Mouse (Mus musculus) erythroblast, adult 5-6 weeks (primary cell): ENCODE data around the gene Fam155a. TPM values are rescaled to one million over a fixed set of nuclear protein-coding genes. Genes with fewer than 3 reads are reported as not detected.
"Not testable (repeated sequence)": the region's sequence is repeated elsewhere in the genome, so short reads cannot be mapped to it uniquely, and the experiment has no call there.

Experiments
- ATAC-seq: replicated peaks from 2 replicates; pipeline ENCODE4 v1.8.0; 2016; ENCODE audit warnings: moderate number of reproducible peaks, mild to moderate bottlenecking, moderate TSS enrichment, inconsistent platforms; ENCODE audit not compliant: poor library complexity, low FRiP score, severe bottlenecking
- total RNA-seq, 2 experiments: library from RNA; stranded (forward) in 1 of 2; stranded (reverse) in 1 of 2; fragments of 150-400 nt in 1 of 2; fragments of 200-764, 138-1000 nt in 1 of 2; gene quantifications; 2 replicates each; pipeline versions ENCODE4 v1.2.3 to v1.2.4; 2015 to 2017; ENCODE audit warnings: low replicate concordance in 2 of 2

Fam155a gene
- total RNA-seq (2015; ENCODE audit: low replicate concordance) (not detected in 2 replicates), total RNA-seq (2017; ENCODE audit: low replicate concordance) (0.09 TPM in 1 of 2 replicates, not detected in the other)

DNA sequence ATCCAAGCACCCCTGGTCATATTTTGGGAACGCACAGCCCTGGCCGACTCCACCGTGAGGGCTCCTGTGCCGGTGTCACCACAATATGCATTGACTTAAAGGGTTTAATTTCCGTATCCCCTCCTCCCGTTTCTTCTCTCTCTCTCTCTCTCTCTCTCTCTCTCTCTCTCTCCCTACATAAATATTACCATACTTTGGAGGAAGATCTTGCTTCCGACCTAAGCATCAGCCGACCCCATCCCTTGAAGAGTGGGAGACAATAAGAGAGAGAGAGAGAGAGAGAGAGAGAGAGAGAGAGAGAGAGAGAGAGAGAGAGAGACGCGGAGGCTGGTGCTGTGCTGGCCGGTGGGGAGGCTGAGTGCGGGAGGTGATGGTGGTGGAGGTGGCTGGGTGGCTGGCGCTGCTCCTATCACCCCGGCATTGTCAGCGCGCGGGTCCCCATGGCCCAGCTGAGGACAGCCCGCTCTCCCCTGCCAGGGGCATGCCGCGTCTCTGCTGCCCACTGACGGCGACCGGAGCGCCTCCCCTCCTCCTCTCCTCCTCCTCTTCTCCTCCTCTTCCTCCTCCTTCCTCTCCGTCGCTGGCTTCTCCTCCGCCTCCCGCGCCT is at the start of gene Fam155a:
TSS of gene Fam155a (minus strand) at position 163 of the 607 bp plus-strand sequence.
- ATAC-seq: no peak

- ATAC-seq: no peak
Measured at GRCm38 (mm10) chr8:9813273-9813946, 42.4 kb upstream of the Fam155a start.

GRCm38 (mm10) chr8:9810955-9811530 is 40.1 kb upstream of the Fam155a start:
- no peak for ATAC-seq

GRCm38 (mm10) chr8:9808596-9808995 is 37.6 kb upstream of the Fam155a start:
- ATAC-seq: no peak

DNA sequence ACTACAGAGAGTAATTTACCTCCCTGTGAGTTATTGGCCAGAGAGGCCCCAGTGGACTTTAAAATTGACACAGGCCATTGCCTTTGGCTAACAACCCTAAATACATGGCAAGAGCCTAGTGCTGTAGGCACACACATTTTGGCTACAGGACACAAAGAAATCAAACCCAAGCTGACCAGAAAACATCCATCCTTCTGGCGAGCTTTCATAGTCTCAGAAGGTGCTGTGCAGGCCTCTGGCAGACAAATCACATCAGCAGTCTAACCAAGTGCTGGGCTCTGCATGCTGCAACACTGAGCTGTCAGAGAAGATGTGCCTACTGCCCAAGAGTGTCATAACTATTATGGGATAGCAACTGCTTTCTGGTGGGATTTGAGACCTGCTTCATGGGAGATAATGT is 34.7 kb upstream of the Fam155a start:
- ATAC-seq: no peak

DNA sequence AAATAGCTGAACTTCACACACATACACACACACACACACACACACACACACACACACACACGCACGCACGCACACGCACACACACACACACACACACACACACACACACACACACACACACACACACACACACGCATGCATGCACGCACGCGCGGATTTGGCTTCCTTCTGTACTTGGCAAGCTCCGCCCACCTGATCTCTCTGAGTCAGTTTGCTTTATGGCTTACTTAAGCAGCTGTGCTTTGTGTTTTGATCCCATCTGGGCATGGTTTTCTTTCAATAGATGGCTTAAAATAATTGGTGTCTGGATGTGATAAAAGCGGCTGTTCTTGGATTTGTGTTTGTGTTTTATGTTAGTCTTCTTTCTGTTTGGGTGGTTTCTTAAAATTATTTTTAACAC is 29.4 kb upstream of the Fam155a start:
- not testable (repeated sequence) for ATAC-seq

DNA sequence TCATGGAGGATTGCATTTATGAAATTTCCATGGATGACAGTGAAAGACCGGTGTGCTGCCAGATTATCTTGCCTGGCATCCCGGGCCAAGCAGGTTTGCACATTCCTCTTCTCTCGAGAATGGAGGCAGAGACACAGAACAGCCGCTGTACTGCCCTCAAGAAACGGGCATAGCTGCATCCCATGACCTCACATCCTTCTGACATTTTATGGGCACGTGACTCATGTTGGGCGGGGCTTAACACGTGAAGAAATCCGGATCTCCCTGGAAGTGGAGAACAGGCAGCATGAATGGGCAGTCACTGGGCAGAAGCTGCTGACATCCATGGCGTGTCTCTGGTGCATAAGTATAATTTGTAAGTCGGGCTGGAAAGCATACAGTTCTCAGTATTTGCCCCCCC is 29.0 kb upstream of the Fam155a start:
- no peak for ATAC-seq

DNA sequence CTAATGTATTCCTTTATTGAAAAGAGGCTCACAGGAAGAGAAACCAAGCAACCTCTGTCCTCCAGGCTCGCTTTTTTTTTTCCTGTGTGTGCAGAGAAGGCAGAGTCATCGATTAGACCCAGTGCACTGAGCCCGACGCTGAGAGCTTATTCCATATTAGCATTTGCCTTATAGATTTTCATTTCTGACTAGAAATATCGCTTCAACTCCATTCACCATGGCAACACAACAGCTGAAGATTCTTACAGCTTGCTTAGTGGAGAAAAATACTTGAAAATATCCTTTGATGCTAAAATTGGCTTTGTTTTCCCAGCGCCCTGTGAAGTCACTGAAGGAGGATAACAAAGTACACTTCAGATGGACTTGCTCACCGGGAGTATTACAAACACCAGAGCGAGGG is 26.6 kb upstream of the Fam155a start:
- ATAC-seq: no peak

GRCm38 (mm10) chr8:9795724-9796123 is 24.8 kb upstream of the Fam155a start:
- no peak for ATAC-seq

DNA sequence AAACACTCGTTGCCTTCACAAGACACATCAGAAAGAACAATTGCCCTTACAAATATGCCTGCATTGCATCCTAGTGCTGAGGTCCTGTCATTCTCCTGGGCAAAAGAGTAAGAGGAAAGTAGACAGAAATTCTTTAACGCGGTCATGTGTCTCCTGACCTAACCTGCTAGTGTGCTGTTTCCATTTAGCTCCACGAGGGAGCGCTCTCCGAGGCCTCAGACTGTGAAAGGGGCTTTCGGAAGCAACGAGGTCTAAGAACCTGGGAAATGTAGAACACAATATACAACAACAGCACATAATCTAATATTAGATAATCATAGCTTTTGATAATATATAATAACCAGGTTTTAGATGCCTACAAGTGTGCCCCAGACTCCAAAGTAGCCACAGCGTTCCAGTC is 22.4 kb upstream of the Fam155a start:
- no peak for ATAC-seq

DNA sequence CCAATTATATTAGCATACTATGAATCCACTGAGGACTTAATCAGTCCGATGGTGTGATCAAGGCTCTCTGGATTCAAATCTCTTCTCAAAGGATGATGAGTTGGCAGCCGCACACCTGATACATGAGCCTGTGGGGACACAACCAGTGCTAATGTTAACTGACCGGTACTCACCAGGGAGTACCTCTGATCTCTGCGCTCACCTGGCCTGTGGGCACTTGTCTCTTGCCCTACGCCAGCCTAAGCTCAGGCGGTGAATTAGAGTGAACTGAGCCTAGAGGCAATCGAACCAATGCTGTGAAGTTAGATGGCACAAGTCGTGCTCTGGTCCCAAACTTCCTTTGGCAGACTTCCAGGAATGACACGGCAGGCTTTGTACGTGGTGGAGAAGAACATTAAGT is 9.4 kb upstream of the Fam155a start:
- ATAC-seq: no peak

DNA sequence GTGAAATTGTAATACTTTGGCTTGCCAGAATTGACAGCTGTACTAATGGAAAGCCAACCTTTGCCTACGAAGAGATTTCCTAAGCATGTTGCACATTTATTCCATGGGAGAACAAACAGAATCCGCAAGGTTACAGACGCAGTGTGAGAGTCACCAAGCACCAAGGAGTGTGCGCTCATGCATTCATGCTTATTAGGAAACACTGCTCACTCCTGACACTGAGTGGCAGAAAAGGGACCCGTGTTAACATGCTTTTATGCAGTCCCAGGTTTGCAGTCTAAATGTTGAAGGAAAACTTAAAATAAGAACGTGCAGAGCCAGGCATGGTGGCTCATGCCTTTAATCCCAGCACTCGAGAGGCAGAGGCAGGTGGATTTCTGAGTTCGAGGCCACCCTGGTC is 7.2 kb upstream of the Fam155a start:
- no peak for ATAC-seq

DNA sequence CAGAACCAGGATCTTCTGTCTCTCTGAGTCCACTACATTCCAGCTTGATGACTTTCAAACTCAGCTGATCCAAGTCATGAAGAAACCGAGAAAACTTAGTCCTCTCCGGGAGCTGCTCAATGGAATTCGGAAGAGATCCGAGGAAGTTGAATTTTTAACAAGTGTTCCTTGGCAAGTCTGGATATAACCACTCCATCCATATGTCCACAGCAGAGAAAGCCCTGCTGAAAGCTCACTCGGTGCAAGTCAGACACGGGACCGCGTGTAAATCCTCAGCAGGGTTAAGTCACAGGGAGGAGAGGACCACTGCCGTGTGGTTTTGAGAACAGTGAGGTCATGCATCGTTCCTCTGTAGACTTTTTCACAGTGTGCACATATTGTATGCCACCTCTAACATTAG is 5.9 kb upstream of the Fam155a start:
- no peak for ATAC-seq

DNA sequence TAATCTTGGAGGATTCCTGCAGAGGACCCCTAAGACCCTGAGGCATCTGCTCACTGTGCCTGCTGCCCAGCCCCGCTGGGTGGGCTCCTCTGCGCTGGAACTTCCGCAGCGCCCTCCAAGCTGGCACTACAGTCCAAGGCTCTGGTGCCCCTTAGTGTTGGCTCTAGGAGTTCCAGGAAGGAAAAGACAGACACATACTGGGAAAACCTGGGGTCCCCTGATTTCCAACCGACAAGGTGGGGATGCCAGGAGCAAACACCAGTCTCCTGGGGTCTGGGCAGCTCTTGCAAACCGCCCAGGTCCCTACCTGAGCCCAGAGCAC is 1.5 kb upstream of the Fam155a start:
- no peak for ATAC-seq

DNA sequence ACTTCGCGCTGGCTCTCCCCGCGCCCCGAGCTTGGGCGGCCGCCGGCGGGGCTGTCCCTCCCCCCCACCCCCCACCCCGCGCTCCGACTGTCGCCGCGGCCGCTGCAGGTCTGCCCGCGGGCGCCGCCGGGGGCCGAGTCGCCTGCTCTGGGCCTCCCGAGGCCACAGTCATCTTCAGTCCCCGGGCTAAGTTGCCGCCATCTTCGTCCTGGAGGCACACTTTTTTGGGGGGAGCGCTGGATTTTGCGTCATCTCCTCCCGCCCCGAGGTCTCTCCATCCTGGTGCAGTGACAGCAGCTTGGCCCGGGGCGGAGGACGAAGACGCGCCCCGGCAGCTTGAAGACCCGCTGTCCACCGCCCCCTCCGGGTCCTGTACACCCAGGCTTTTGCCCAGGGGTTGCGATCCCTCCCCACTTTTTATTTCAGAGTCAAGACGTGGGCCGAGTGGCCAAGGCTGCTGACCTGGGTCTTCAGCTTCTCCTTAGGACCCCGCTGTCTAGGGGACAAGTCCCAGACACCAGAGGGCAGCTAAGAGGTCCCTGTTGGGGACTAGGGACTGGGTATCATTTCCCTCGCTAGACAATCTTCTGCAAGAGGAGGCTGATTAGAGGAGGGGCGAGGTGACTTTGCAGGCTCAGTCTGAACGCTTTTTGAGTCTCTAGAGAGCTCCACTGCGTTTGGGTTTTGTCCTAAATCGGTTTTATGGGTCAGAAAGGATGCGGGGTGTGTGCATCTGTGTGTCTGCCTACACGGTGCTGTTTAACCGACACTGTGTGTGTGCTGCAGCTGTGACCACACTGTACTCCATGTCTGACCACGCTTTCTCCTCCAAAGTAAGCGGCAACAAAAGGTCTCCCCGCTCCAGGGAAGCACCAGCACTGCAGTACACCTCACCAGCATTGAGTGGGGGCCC is 901 bp upstream of the Fam155a start:
- no peak for ATAC-seq

DNA sequence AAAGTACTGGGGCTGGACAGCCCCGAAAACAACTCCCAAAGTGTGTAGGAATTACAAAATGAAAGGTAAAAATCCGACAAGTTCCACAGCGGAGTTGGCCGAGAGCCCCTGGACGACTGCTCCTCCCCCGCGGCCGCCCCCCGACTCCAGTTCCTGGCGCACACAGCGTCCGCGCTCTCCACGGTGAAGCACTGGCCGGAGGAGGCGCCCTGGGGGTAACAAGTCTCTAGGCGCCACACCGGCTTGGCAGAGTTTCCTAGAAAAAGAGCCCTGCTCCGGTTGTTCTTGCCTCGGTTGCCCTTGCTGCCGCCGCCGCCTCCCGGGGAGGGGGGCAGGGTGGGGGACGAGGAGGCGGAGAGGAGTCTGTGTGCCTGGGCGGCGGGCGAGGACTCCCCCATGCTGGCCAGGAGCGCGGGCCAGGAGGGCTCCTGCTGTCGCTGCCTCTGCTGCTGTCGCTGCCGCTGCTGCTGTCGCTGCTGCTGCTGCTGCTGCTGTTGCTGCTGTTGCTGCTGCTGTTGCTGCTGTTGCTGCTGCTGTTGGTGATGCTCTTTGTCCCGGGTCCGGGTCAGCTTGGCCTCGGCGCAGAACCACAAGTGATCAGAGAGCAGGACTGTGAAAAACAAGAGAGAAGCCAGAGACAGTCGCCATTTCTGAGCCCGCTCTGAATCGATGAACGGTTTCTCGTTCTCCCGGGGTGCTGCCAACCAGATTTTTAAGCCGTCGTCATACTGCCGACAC is 531 bp downstream of the Fam155a start:
- no peak for ATAC-seq

DNA sequence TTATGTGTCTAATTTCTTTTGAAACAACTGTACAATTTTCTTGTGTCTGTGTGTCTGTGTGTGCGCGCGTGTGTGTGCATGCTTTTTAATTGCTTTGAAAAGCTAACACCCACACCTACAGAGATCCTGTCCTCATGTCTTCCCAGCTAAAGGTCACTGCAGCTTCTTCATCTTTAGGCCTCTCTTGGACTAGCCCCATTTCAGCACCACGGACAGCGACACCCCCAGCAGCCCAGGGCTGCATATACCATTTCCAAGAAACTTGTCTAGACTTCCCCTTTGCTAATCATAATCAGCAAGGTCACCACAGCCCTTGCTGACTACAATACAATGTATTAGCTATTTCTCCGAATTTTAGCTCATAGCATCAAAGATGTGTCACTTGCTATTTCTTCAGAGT is 1.9 kb downstream of the Fam155a start:
- ATAC-seq: no peak

- ATAC-seq: no peak
Measured at GRCm38 (mm10) chr8:9735169-9735568, 35.8 kb downstream of the Fam155a start.

DNA sequence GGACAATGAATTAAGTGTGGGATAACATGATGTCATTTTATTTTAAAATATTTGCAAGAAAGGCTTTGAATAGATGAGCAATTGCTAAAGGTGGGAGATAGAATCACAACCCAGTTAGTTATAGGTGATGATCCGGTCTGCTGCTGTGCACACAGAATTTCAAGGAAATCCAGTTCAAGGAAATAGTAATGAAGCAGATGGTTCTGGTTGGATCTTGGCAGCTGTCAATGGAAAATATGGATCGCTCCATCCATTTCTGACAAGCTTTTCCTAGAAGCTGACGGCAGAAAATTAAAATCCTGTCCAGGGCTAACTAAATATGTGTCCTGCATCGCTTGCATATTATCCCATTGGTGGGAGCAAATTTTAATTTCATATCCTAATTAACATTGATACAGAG is 61.2 kb downstream of the Fam155a start:
- no peak for ATAC-seq

GRCm38 (mm10) chr8:9707433-9707832 is 63.5 kb downstream of the Fam155a start:
- no peak for ATAC-seq
